Mouse (Mus musculus) forebrain, embryonic 16.5 days (tissue): Measurements from ENCODE around the gene Med10. TPM values are rescaled to one million over a fixed set of nuclear protein-coding genes. Genes with fewer than 3 reads are reported as not detected.

Experiments used
- ATAC-seq: fragments of 200-750 bp; cut with Nextera tagmentation; 2 replicates; pipeline ENCODE4 v1.8.0; 2017; ENCODE audit warnings: mild to moderate bottlenecking, moderate library complexity
- H3K27ac ChIP-seq: fragments of 300-500 bp; sonication (generic); 2 replicates; pipeline ENCODE4 v1.5.1; 2014; ENCODE audit warnings: low read length, control low read depth
- H3K27me3 ChIP-seq: fragments of 300-500 bp; sonication (generic); replicated peaks from 2 replicates; pipeline ENCODE4 v1.6.1; 2014; ENCODE audit warnings: low read length; ENCODE audit not compliant: control insufficient read depth, insufficient read depth
- H3K36me3 ChIP-seq: fragments of 300-500 bp; sonication (generic); 2 replicates; pipeline ENCODE4 v1.6.1; 2014; ENCODE audit not compliant: control insufficient read depth, insufficient read depth
- H3K4me1 ChIP-seq: fragments of 300-500 bp; sonication (generic); replicated peaks from 2 replicates; pipeline ENCODE4 v1.6.1; 2014; ENCODE audit warnings: low read length; ENCODE audit not compliant: control insufficient read depth, insufficient read depth
- H3K4me2 ChIP-seq: fragments of 300-500 bp; sonication (generic); 2 replicates; pipeline ENCODE4 v1.6.1; 2014; ENCODE audit warnings: mild to moderate bottlenecking, low read length, control low read depth
- H3K4me3 ChIP-seq: fragments of 300-500 bp; sonication (generic); replicated peaks from 2 replicates; pipeline ENCODE4 v1.5.1; 2014; ENCODE audit warnings: mild to moderate bottlenecking, low read length, control low read depth
- H3K9ac ChIP-seq: fragments of 300-500 bp; sonication (generic); replicated peaks from 2 replicates; pipeline ENCODE4 v1.6.1; 2014; ENCODE audit warnings: low read depth, low read length, control low read depth
- H3K9me3 ChIP-seq: fragments of 300-500 bp; sonication (generic); 2 replicates; pipeline ENCODE4 v1.6.1; 2016; ENCODE audit warnings: low read length; ENCODE audit not compliant: control insufficient read depth
- WGBS: fragments of 180-500 bp; shearing (Covaris S2); extraction: QIAGEN DNeasy Blood & Tissue Kit; methylation state at CpG from one replicate; pipeline ENCODE4 v1.1.7; 2014; 5-methylcytosine and 5-hydroxymethylcytosine counted together
- polyA plus RNA-seq: library from polyadenylated mRNA; unstranded; fragments of >200 nt; fragmentation: Nextera tagmentation; extraction: Ambion mirVana; gene quantifications from 2 replicates; pipeline ENCODE4 v1.2.1, GENCODE M21; 2015

Med10 gene
- polyA plus RNA-seq, 1 experiment from 2014 or later = 168 TPM

DNA sequence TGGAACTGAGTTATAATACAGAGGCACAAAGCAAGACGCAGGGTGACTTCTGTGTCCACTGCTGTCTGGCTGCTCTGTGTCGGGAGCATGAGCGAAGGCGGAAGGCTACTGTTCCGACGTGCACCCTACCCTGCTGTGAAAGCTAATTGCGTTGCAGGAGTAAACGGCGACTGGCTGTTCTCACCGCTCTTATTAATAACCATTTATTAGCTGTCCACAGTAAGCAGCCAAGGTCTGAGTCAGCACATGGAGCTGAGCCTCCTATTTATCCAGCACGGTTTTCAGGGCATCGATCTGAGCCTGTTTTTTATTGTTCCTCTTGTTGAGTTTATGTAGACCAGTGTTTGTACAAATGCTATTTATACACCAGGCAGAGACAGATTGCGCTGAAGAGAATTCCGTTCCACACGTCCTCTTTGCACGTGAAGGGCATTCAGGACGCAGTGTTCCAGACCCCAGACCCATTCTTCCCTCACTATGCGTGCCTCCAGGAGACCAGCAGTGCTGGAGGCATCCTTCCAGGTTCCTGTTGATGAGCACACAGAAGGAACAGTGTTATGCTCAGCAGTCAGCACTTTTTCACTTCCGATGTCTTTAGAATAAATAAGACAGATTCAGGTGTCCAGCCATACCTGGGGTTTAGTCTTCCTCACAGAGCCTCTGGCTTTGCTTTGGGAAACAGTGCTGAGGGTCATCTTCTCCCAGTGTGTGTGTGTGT, 21.9 kb downstream of the Med10 start:
- Histone ChIP-seq H3K4me1 (peaks cover 5% of the 10 kb centered on the region), H3K4me3 (no peak overlapping the region), H3K9ac (0 out of 2 replicates have a peak overlapping the region, but pooled peaks have one; percentile 20), H3K27ac (no peak overlapping the region), H3K36me3 (no peaks in the 10 kb centered on the region), H3K4me2 (no peak overlapping the region), H3K9me3 (no peaks in the 10 kb centered on the region), H3K27me3 (no peaks in the 10 kb centered on the region)
- 38% methylated on average over 19 of the region's 19 CpGs for WGBS
- peak; percentile 24; the same call in 1 of the 2 replicates for ATAC-seq

DNA sequence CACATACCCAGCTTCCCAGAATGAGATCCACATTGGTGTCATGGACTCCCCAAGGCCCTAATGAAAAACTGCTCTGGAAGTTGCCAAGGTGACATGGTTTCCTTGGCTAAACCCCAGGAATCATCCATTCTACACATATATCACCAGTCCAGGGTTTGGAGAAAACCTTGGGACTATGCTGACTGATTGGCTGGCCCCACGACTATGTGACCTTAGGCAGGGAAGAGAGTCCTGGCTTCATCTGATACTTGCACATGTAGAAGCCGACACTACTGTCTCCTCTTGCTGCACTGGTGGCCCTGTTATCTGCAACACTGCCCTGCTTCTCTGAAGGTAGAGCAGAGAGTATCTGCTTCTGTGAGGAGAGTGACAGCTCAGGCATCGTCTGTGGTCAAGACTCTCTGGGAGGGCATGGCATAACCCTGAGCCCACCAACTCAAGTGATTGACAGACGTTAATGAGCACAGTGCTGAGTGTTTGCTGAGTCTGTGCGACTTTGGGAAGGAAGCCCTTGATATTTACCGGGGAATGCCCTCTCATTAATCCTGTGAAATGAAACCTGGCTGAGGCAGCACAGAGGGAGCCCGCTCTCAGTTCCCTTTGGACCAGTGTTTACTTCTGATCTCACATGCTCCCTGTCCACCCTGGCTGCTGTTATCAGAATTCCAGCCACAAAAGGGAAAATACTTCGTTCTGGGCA, 23.4 kb downstream of the Med10 start:
- ATAC-seq = no peak
- no peaks in the 10 kb centered on the region for H3K9me3 ChIP-seq
- H3K4me2 ChIP-seq = no peak overlapping the region
- no peak overlapping the region for H3K4me3 ChIP-seq
- peaks cover 5% of the 10 kb centered on the region for H3K4me1 ChIP-seq
- no peaks in the 10 kb centered on the region for H3K36me3 ChIP-seq
- WGBS = 32% methylated on average over 8 of the region's 8 CpGs
- no peak overlapping the region for H3K9ac ChIP-seq
- no peak overlapping the region for H3K27ac ChIP-seq
- no peaks in the 10 kb centered on the region for H3K27me3 ChIP-seq

DNA sequence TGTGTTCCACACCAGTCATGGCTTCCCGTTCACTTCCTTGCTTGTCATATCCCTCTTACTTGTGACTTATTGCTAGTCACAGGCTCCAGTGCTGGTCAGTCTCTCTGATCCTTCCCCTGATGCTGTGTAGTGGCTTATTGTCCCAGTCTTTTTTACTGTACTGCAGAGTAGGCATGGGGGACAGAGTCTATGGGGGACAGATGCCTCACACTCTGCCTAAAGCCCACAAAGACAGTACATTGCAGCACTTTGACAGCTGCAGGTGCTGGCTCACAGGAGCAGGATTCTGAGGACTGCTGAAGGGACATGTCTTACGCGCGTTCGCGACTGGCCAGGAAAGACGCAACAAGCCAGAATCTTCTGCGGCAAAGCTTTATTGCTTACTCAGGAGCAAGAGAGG, 28.4 kb downstream of the Med10 start:
- Histone ChIP-seq H3K4me3 (no peak overlapping the region), H3K4me1 (no peaks in the 10 kb centered on the region), H3K4me2 (no peak overlapping the region), H3K27ac (no peak overlapping the region), H3K9me3 (no peaks in the 10 kb centered on the region), H3K9ac (no peak overlapping the region), H3K27me3 (no peaks in the 10 kb centered on the region), H3K36me3 (no peaks in the 10 kb centered on the region)
- ATAC-seq = no peak
- WGBS = 91% methylated on average over 8 of the region's 8 CpGs

DNA sequence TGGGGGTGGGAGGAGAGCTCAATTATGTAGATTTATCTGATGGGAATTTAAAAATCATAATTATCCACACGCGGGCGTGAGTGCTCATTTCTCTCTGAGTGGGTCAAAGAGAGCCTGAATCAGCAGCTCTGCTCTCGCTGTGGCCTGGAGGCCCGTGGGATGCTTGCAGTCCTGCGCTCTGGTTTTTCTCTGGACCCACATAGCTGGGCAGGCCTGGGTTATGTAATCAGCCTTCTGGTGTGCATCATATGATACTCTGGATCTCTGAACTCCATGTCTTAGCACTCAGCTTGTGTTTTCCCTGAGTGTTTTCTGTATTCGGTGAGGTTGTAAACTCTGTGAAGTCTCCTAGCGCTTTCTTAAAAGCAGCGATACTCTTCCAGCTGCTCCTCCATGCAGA, 30.4 kb downstream of the Med10 start:
- Histone ChIP-seq H3K4me1 (no peaks in the 10 kb centered on the region), H3K9me3 (no peaks in the 10 kb centered on the region), H3K9ac (no peak overlapping the region), H3K27me3 (no peaks in the 10 kb centered on the region), H3K4me2 (no peak overlapping the region), H3K4me3 (no peak overlapping the region), H3K36me3 (no peaks in the 10 kb centered on the region), H3K27ac (no peak overlapping the region)
- ATAC-seq = no peak
- 78% methylated on average over 9 of the region's 9 CpGs for WGBS

DNA sequence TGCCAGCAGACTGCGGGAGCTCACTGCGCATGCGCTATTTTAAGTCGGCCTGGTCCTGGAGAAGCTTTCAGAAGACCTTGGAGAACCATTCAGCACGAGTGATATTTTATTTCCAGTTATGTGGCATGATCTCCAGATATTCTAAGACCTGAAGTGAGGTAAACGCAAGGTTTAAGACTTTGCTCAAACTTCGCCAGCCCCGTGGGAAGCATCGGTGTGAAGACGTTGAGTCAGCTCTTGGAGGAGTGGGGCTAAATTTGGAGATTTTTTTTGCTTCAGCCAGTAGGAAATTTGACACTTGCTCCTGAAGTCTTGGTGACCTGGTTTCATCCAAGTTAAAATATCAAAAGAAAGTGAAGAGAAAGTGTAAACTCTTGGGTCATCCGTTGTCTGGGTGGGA, 31.2 kb downstream of the Med10 start:
- no peak overlapping the region for H3K9ac ChIP-seq
- H3K27me3 ChIP-seq = no peaks in the 10 kb centered on the region
- H3K4me1 ChIP-seq = no peaks in the 10 kb centered on the region
- H3K4me3 ChIP-seq = no peak overlapping the region
- H3K4me2 ChIP-seq = no peak overlapping the region
- H3K9me3 ChIP-seq = no peaks in the 10 kb centered on the region
- no peak for ATAC-seq
- H3K27ac ChIP-seq = no peak overlapping the region
- WGBS = 93% methylated on average over 11 of the region's 11 CpGs
- no peaks in the 10 kb centered on the region for H3K36me3 ChIP-seq

DNA sequence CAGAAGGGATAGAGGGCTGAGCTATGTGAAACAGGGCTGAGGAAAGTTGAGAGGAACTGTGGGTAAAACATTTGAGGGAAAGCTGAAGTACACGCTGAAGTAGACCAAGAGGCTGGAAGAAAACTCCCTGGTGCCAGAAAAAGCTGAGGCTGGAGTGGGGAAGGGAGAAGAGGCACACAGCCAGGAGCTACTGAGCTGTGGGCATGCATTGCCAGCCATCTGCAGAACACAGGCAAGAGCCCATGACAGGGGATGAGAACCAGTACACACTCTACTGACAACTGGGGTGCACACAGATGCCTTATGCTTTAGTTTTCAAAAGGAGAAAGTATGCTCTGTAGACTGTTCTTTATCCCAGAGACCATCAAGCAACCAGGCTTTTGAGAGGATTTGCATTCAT, 43.4 kb downstream of the Med10 start:
- no peak overlapping the region for H3K27ac ChIP-seq
- H3K4me1 ChIP-seq = no peaks in the 10 kb centered on the region
- H3K9ac ChIP-seq = no peak overlapping the region
- H3K4me2 ChIP-seq = no peak overlapping the region
- H3K4me3 ChIP-seq = no peak overlapping the region
- H3K9me3 ChIP-seq = no peaks in the 10 kb centered on the region
- no peaks in the 10 kb centered on the region for H3K27me3 ChIP-seq
- no peaks in the 10 kb centered on the region for H3K36me3 ChIP-seq
- ATAC-seq = peak; percentile 67
- 76% methylated on average over 1 of the region's 1 CpGs for WGBS

DNA sequence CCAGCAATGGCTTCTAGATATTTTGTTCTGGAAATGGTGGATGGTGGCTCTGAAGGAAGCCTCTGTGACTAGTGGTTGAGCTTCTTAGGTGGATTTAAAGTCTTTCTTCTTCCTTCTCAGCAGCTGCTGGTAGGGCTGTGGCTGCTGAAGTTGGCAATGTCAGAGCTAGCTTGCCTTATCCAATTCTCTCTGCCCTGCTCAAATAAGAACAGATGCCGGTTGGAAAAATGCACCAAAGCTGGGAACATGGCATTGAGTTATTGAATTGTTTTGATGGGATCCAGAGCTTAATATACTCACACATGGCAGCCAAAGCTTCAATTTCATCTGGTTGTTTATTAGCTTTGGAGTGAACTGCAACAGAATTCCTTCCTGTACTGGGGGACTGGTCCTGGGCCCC, 47.4 kb downstream of the Med10 start:
- H3K9ac ChIP-seq = no peak overlapping the region
- H3K4me3 ChIP-seq = no peak overlapping the region
- no peaks in the 10 kb centered on the region for H3K36me3 ChIP-seq
- H3K27ac ChIP-seq = no peak overlapping the region
- 65% methylated on average over 1 of the region's 1 CpGs for WGBS
- no peak overlapping the region for H3K4me2 ChIP-seq
- H3K4me1 ChIP-seq = no peaks in the 10 kb centered on the region
- H3K27me3 ChIP-seq = no peaks in the 10 kb centered on the region
- H3K9me3 ChIP-seq = no peaks in the 10 kb centered on the region
- ATAC-seq = no peak

DNA sequence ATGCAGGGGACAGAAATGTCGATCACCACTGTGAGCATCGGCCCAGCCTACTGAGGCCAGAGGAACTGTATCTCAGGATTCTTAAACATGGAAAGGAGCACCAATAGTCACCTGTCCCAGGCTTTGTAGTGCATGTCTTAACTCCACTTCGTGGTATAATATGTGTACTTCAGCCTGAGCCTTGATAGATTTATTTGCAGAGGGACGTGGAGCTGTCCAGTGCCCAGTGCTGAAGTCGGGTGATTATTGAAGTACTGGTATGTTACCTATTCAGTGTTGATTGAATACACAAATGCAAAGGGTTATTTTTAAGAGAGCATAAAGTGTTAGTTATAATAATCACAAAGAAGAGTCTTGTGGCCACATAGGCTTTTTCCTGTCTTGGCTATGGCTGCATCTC, 50.1 kb downstream of the Med10 start:
- no peak overlapping the region for H3K4me2 ChIP-seq
- no peak for ATAC-seq

DNA sequence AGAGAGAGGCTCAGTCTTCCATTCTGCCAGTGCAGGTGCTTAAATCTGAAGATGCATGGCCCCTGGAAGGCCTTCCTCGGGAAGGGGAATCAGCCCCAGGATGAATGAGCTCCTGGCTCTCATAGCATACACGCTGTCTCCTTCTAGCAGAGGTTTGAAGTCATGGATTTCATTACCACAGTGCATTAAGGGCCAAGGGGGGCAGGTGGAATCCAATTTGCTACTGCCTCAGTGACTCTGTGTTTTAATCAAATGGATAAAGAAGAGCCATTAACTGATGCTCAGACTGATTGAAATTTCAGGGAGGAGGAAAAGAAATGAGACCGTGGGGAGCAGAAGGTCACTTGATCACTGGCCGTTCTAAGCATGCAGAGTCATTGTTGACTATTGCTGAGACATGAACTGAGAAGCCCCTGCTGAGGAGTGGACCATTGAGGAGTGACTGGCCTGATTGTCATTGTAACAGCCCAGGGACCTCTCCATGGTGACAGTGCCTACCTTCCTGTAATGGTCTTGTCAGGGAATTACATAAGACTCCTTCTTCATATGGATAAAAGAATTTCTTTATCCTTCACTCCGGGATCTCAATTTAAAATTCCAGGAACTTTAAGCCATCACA, 51.3 kb downstream of the Med10 start:
- Histone ChIP-seq H3K27me3 (no peaks in the 10 kb centered on the region), H3K9ac (no peak overlapping the region), H3K9me3 (no peaks in the 10 kb centered on the region), H3K4me2 (no peak overlapping the region), H3K4me1 (no peaks in the 10 kb centered on the region), H3K27ac (no peak overlapping the region), H3K36me3 (no peaks in the 10 kb centered on the region), H3K4me3 (no peak overlapping the region)
- WGBS = 38% methylated on average over 5 of the region's 5 CpGs
- ATAC-seq = no peak

More for the DNA sequence above, 50.1 kb downstream of the Med10 start:
- H3K9ac ChIP-seq = no peak overlapping the region
- no peaks in the 10 kb centered on the region for H3K27me3 ChIP-seq
- H3K4me1 ChIP-seq = no peaks in the 10 kb centered on the region
- H3K27ac ChIP-seq = no peak overlapping the region
- 70% methylated on average over 5 of the region's 5 CpGs for WGBS
- no peak overlapping the region for H3K4me3 ChIP-seq
- no peaks in the 10 kb centered on the region for H3K9me3 ChIP-seq
- H3K36me3 ChIP-seq = no peaks in the 10 kb centered on the region
